Mouse (Mus musculus): ENCODE measurements at regions not wholly inside any gene's neighbourhood (a gene's known extent, or its start where the extent isn't known, plus 50 kb on each side); places are given as distances from the start of the nearest gene placed in this dataset.

GRCm38 (mm10) chr1:90668787-90669186 lies 66.0 kb downstream of the Cops8 start:
- H3K9me3 ChIP-seq (replicated peaks; ENCODE audit: control insufficient read depth, low read length) = no peaks in the 10 kb centered on the region
- ATAC-seq (replicated peaks; ENCODE audit: insufficient number of reproducible peaks, low FRiP score, low TSS enrichment) = no peak

DNA sequence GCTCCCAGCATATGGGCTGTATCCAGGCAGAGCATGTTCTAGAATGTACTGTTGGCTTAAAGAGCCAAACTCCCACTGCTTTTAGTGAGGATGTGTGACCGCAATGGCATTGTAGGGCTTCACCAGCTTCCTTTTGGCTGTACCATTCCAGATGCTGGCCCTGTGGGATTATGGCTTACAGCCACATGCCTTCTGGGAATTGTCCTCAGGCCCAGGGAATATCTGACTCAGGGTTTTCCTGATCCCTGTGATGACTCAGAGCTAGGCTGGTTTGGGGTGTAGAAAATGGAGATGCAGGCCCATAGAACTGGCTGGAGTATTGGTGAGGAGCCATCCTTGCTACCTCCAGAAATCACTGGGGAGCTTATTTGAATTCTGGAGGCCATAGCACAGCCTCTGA lies 66.5 kb downstream of the Cops8 start:
- no peak overlapping the region for H3K9ac ChIP-seq (ENCODE audit: low read depth, low read length)
- peaks cover 15% of the 10 kb centered on the region for H3K4me1 ChIP-seq (ENCODE audit: control insufficient read depth, insufficient read depth, low read length)
- H3K36me3 ChIP-seq (ENCODE audit: control insufficient read depth, insufficient read depth, low read length) = no peaks in the 10 kb centered on the region
- H3K4me2 ChIP-seq = no peak overlapping the region
- 94% methylated on average over 1 of the region's 1 CpGs for WGBS (ENCODE audit: insufficient replicate concordance)
- ATAC-seq (replicated peaks; ENCODE audit: insufficient number of reproducible peaks, low FRiP score, low TSS enrichment) = no peak
- no peaks in the 10 kb centered on the region for H3K9me3 ChIP-seq (replicated peaks; ENCODE audit: control insufficient read depth, low read length)
- no peak overlapping the region for H3K27ac ChIP-seq (ENCODE audit: low read depth, low read length)
- H3K4me3 ChIP-seq (ENCODE audit: low read depth, low read length) = no peak overlapping the region
- H3K27me3 ChIP-seq (ENCODE audit: control insufficient read depth, insufficient read depth, low read length) = no peaks in the 10 kb centered on the region

More at GRCm38 (mm10) chr1:90668787-90669186, 66.0 kb downstream of the Cops8 start:
- H3K4me1 ChIP-seq (ENCODE audit: control insufficient read depth, insufficient read depth, low read length) = peaks cover 14% of the 10 kb centered on the region
- H3K4me3 ChIP-seq (ENCODE audit: low read depth, low read length) = no peak overlapping the region
- no peak overlapping the region for H3K9ac ChIP-seq (ENCODE audit: low read depth, low read length)
- no peaks in the 10 kb centered on the region for H3K36me3 ChIP-seq (ENCODE audit: control insufficient read depth, insufficient read depth, low read length)
- 81% methylated on average over 3 of the region's 3 CpGs for WGBS (ENCODE audit: insufficient replicate concordance)
- H3K27me3 ChIP-seq (ENCODE audit: control insufficient read depth, insufficient read depth, low read length) = no peaks in the 10 kb centered on the region
- no peak overlapping the region for H3K27ac ChIP-seq (ENCODE audit: low read depth, low read length)
- H3K4me2 ChIP-seq = no peak overlapping the region

DNA sequence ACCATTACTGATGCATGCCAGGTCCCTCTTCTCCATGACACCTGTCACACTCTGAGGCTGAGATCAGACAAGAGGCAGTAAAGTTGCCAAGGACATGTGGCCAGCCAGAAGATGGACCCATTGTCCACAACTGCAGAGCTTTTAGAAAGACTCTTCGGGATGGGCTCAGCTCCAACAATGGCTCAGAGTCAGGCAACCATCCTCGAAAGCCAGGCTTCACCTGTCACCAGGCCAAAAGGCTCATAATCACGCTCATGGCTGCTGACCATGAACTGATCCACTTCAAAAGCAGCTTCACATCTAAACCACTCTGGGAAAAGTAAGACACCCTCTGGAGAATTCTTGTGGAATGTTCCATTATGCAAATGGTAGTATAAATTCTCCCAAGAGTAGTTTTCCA lies 67.6 kb downstream of the Cops8 start:
- no peaks in the 10 kb centered on the region for H3K9me3 ChIP-seq (replicated peaks; ENCODE audit: control insufficient read depth, low read length)
- H3K27me3 ChIP-seq (ENCODE audit: control insufficient read depth, insufficient read depth, low read length) = no peaks in the 10 kb centered on the region
- no peak overlapping the region for H3K27ac ChIP-seq (ENCODE audit: low read depth, low read length)
- no peak for ATAC-seq (replicated peaks; ENCODE audit: insufficient number of reproducible peaks, low FRiP score, low TSS enrichment)
- no peak overlapping the region for H3K9ac ChIP-seq (ENCODE audit: low read depth, low read length)
- H3K4me1 ChIP-seq (ENCODE audit: control insufficient read depth, insufficient read depth, low read length) = peaks cover 15% of the 10 kb centered on the region
- H3K4me3 ChIP-seq (ENCODE audit: low read depth, low read length) = no peak overlapping the region
- H3K36me3 ChIP-seq (ENCODE audit: control insufficient read depth, insufficient read depth, low read length) = no peaks in the 10 kb centered on the region
- WGBS (ENCODE audit: insufficient replicate concordance) = 70% methylated on average over 3 of the region's 3 CpGs
- no peak overlapping the region for H3K4me2 ChIP-seq

DNA sequence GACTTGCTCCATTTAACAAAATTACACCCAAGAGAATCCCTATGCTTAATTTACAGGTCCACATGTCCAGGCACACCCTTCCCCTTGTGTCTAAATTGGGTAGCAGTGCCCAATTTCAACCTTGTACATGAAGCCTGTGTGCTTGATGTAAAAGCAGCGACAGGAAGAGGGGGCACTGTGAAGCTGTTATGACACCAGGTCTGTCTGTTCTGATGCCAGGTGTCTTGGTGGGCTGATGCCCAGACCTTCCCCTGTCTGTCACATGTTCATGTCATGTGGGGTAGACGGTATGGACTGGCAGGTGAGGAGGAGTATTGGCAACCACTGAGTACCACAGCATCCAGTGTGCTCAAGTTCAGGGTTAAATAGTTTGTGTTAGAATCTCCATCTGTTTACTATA lies 71.0 kb downstream of the Cops8 start:
- Histone ChIP-seq H3K27me3 (ENCODE audit: control insufficient read depth, insufficient read depth, low read length) (no peaks in the 10 kb centered on the region), H3K9me3 (replicated peaks; ENCODE audit: control insufficient read depth, low read length) (no peaks in the 10 kb centered on the region), H3K36me3 (ENCODE audit: control insufficient read depth, insufficient read depth, low read length) (no peaks in the 10 kb centered on the region), H3K4me2 (no peak overlapping the region), H3K4me3 (ENCODE audit: low read depth, low read length) (no peak overlapping the region), H3K4me1 (ENCODE audit: control insufficient read depth, insufficient read depth, low read length) (peaks cover 27% of the 10 kb centered on the region), H3K27ac (ENCODE audit: low read depth, low read length) (no peak overlapping the region), H3K9ac (ENCODE audit: low read depth, low read length) (no peak overlapping the region)
- no peak for ATAC-seq (replicated peaks; ENCODE audit: insufficient number of reproducible peaks, low FRiP score, low TSS enrichment)
- 71% methylated on average over 2 of the region's 2 CpGs for WGBS (ENCODE audit: insufficient replicate concordance)

GRCm38 (mm10) chr1:90676192-90677006 lies 73.6 kb downstream of the Cops8 start:
- peaks cover 27% of the 10 kb centered on the region for H3K4me1 ChIP-seq (ENCODE audit: control insufficient read depth, insufficient read depth, low read length)
- 20% methylated on average over 9 of the region's 9 CpGs for WGBS (ENCODE audit: insufficient replicate concordance)
- peak; percentile 73 for ATAC-seq (replicated peaks; ENCODE audit: insufficient number of reproducible peaks, low FRiP score, low TSS enrichment)
- 0 out of 2 replicates have a peak overlapping the region, but pooled peaks have one; percentile 12 for H3K9ac ChIP-seq (ENCODE audit: low read depth, low read length)
- H3K4me3 ChIP-seq (ENCODE audit: low read depth, low read length) = no peak overlapping the region
- no peaks in the 10 kb centered on the region for H3K36me3 ChIP-seq (ENCODE audit: control insufficient read depth, insufficient read depth, low read length)
- H3K9me3 ChIP-seq (replicated peaks; ENCODE audit: control insufficient read depth, low read length) = no peaks in the 10 kb centered on the region
- H3K27me3 ChIP-seq (ENCODE audit: control insufficient read depth, insufficient read depth, low read length) = no peaks in the 10 kb centered on the region
- H3K27ac ChIP-seq (ENCODE audit: low read depth, low read length) = peak overlapping the region; percentile 75
- peak overlapping the region; percentile 29 for H3K4me2 ChIP-seq

- peaks cover 27% of the 10 kb centered on the region for H3K4me1 ChIP-seq (ENCODE audit: control insufficient read depth, insufficient read depth, low read length)
- H3K27me3 ChIP-seq (ENCODE audit: control insufficient read depth, insufficient read depth, low read length) = no peaks in the 10 kb centered on the region
- no peaks in the 10 kb centered on the region for H3K36me3 ChIP-seq (ENCODE audit: control insufficient read depth, insufficient read depth, low read length)
- ATAC-seq (replicated peaks; ENCODE audit: insufficient number of reproducible peaks, low FRiP score, low TSS enrichment) = no peak
- no peaks in the 10 kb centered on the region for H3K9me3 ChIP-seq (replicated peaks; ENCODE audit: control insufficient read depth, low read length)
- no peak overlapping the region for H3K9ac ChIP-seq (ENCODE audit: low read depth, low read length)
- peak overlapping the region; percentile 75 for H3K27ac ChIP-seq (ENCODE audit: low read depth, low read length)
- H3K4me3 ChIP-seq (ENCODE audit: low read depth, low read length) = no peak overlapping the region
- no peak overlapping the region for H3K4me2 ChIP-seq
These were observed 74.4 kb downstream of the Cops8 start for GRCm38 (mm10) chr1:90677188-90677587.

GRCm38 (mm10) chr1:90677651-90678201 lies 74.9 kb downstream of the Cops8 start:
- Histone ChIP-seq H3K4me1 (ENCODE audit: control insufficient read depth, insufficient read depth, low read length) (peaks cover 27% of the 10 kb centered on the region), H3K9me3 (replicated peaks; ENCODE audit: control insufficient read depth, low read length) (no peaks in the 10 kb centered on the region), H3K27ac (ENCODE audit: low read depth, low read length) (no peak overlapping the region), H3K27me3 (ENCODE audit: control insufficient read depth, insufficient read depth, low read length) (no peaks in the 10 kb centered on the region), H3K4me3 (ENCODE audit: low read depth, low read length) (no peak overlapping the region), H3K4me2 (no peak overlapping the region), H3K9ac (ENCODE audit: low read depth, low read length) (no peak overlapping the region), H3K36me3 (ENCODE audit: control insufficient read depth, insufficient read depth, low read length) (no peaks in the 10 kb centered on the region)
- WGBS (ENCODE audit: insufficient replicate concordance) = 48% methylated on average over 1 of the region's 1 CpGs
- ATAC-seq (replicated peaks; ENCODE audit: insufficient number of reproducible peaks, low FRiP score, low TSS enrichment) = no peak

DNA sequence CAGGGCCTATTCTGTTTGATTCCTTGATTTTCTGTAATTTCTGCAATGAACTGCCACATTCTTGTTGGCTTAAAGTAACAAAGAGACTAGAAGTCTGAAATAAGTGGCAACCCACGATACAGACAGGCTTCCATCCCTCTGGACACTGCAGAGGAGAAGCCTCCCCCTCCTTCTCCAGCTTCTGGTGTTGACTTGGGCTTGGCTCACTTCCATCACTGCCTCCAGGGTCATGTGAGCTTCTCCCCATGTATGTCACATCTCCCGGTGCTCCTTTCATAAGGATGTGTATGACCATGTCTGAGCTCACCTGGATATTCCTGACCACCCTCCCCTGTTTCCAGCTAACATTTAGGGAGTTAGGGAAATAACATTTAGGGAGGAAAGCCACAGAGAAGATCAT lies 75.6 kb downstream of the Cops8 start:
- no peak overlapping the region for H3K4me2 ChIP-seq
- peaks cover 27% of the 10 kb centered on the region for H3K4me1 ChIP-seq (ENCODE audit: control insufficient read depth, insufficient read depth, low read length)
- no peaks in the 10 kb centered on the region for H3K27me3 ChIP-seq (ENCODE audit: control insufficient read depth, insufficient read depth, low read length)
- 38% methylated on average over 2 of the region's 2 CpGs for WGBS (ENCODE audit: insufficient replicate concordance)
- no peaks in the 10 kb centered on the region for H3K36me3 ChIP-seq (ENCODE audit: control insufficient read depth, insufficient read depth, low read length)
- no peaks in the 10 kb centered on the region for H3K9me3 ChIP-seq (replicated peaks; ENCODE audit: control insufficient read depth, low read length)
- ATAC-seq (replicated peaks; ENCODE audit: insufficient number of reproducible peaks, low FRiP score, low TSS enrichment) = no peak
- no peak overlapping the region for H3K27ac ChIP-seq (ENCODE audit: low read depth, low read length)
- H3K4me3 ChIP-seq (ENCODE audit: low read depth, low read length) = no peak overlapping the region
- no peak overlapping the region for H3K9ac ChIP-seq (ENCODE audit: low read depth, low read length)

- H3K27me3 ChIP-seq (ENCODE audit: control insufficient read depth, insufficient read depth, low read length) = no peaks in the 10 kb centered on the region
- H3K36me3 ChIP-seq (ENCODE audit: control insufficient read depth, insufficient read depth, low read length) = no peaks in the 10 kb centered on the region
- H3K4me2 ChIP-seq = no peak overlapping the region
- ATAC-seq (replicated peaks; ENCODE audit: insufficient number of reproducible peaks, low FRiP score, low TSS enrichment) = no peak
- H3K4me1 ChIP-seq (ENCODE audit: control insufficient read depth, insufficient read depth, low read length) = no peaks in the 10 kb centered on the region
- no peak overlapping the region for H3K27ac ChIP-seq (ENCODE audit: low read depth, low read length)
- WGBS (ENCODE audit: insufficient replicate concordance) = 84% methylated on average over 5 of the region's 5 CpGs
- no peak overlapping the region for H3K9ac ChIP-seq (ENCODE audit: low read depth, low read length)
- H3K4me3 ChIP-seq (ENCODE audit: low read depth, low read length) = no peak overlapping the region
- H3K9me3 ChIP-seq (replicated peaks; ENCODE audit: control insufficient read depth, low read length) = no peaks in the 10 kb centered on the region
These were observed 85.3 kb downstream of the Cops8 start for GRCm38 (mm10) chr1:90688086-90688485.
